In the genomic region with DNA sequence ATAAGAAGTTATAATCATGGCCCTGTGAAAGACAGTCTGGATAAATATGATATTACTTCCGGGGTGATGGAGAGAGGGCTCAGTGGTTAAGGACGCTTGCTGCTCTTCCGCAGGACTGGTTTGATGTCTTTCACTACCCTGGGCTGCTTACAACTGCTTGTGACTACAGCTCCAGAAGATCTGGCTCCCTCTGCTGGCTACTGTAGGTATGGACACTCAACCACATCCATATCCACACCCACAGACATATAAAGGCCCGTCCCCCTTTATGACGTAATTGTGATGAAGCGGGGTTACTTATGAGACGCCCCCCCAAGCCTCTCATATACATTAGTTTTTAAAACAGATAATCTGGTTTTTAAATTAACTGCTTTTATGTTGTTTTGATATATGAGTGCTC, we compare ENCODE assay signal across 8 mouse cellular contexts. TPM values are rescaled to one million over a fixed set of nuclear protein-coding genes. Genes with fewer than 3 reads are reported as not detected.
DNase-seq lines count a peak whose midpoint lies in the region; ATAC-seq and TF ChIP-seq lines count a peak whose summit lies in the region.

No protein-coding gene starts in this region.

- no peaks in the 10 kb centered on the region for H3K27me3 ChIP-seq in midbrain, embryonic 12.5 days
- no peaks in the 10 kb centered on the region for H3K27me3 ChIP-seq in spleen, adult 2 months (ENCODE audit: control insufficient read depth, insufficient read depth, low read length)

- H3K9ac ChIP-seq in midbrain, embryonic 12.5 days (replicated peaks) = no peak overlapping the region

- peak; percentile 57 for DNase-seq in 3134 (ENCODE audit: extremely low read depth, insufficient read length, low spot score)
- peak; percentile 77 to 82 for DNase-seq in adrenal gland, adult 18-20 months (ENCODE audit: low spot score in 2 of 2)
- DNase-seq in embryo, embryonic 11 days = peak; percentile 82
- DNase-seq in gastrocnemius, postnatal 4 days (ENCODE audit: low spot score in 2 of 2) = peak; percentile 37 to 72
- DNase-seq in kidney, adult 11 months = peak; percentile 80
- peak; percentile 81 for DNase-seq in left cerebral cortex, postnatal 4 days
- DNase-seq in spleen, adult 2 months (ENCODE audit: low read depth in 1 of 2, low spot score in 2 of 2) = peak; percentile 64 to 65

- H3K36me3 ChIP-seq in midbrain, embryonic 12.5 days = peaks cover 21% of the 10 kb centered on the region; the same call in 1 of the 2 replicates
- H3K36me3 ChIP-seq in spleen, adult 2 months (ENCODE audit: control insufficient read depth, insufficient read depth, low read length) = peaks cover 11% of the 10 kb centered on the region

- no peak overlapping the region for H3K4me2 ChIP-seq in midbrain, embryonic 12.5 days (replicated peaks)

- intact Hi-C loops in left cerebral cortex, postnatal 4 days (cut with DNase I) = no loop called here

- no peak for TF ChIP-seq POLR2A in spleen, adult 2 months (IDR thresholded peaks at IDR 0.05; ENCODE audit: low read depth, low read length)

- no peak overlapping the region for H3K4me3 ChIP-seq in midbrain, embryonic 12.5 days
- no peak overlapping the region for H3K4me3 ChIP-seq in spleen, adult 2 months (ENCODE audit: extremely low read depth, insufficient read depth, insufficient read length)

- no peak overlapping the region for H3K27ac ChIP-seq in midbrain, embryonic 12.5 days (replicated peaks)
- no peak overlapping the region for H3K27ac ChIP-seq in spleen, adult 2 months (ENCODE audit: insufficient read depth, low read length)

- WGBS in midbrain, embryonic 12.5 days = 49% methylated on average over 7 of the region's 7 CpGs
- WGBS in spleen, adult 2 months = 55% methylated on average over 7 of the region's 7 CpGs

- ATAC-seq in midbrain, embryonic 12.5 days (ENCODE audit: low FRiP score, low read depth) = peak; percentile 57; the same call in 1 of the 2 replicates

- TF ChIP-seq CTCF in spleen, adult 2 months (IDR thresholded peaks at IDR 0.05; ENCODE audit: extremely low read depth, insufficient read depth, insufficient read length, insufficient replicate concordance) = peak; percentile 49; the same call in 1 of the 2 replicates

- H3K4me1 ChIP-seq in midbrain, embryonic 12.5 days = peaks cover 25% of the 10 kb centered on the region
- no peaks in the 10 kb centered on the region for H3K4me1 ChIP-seq in spleen, adult 2 months (ENCODE audit: control insufficient read depth, insufficient read depth, insufficient read length)

- H3K9me3 ChIP-seq in midbrain, embryonic 12.5 days = no peaks in the 10 kb centered on the region

RNA-seq across cellular contexts. Expression of a gene that starts 15.4 kb away (rescaled TPM):
- 10 to 100 TPM; 13.4 to 14.8 TPM for total RNA-seq in adrenal gland, adult 18-20 months (2021)
- total RNA-seq in gastrocnemius, postnatal 4 days (2021) = 10 to 100 TPM; 21.9 to 22.2 TPM
- 10 to 100 TPM; 12.7 to 15.5 TPM for total RNA-seq in left cerebral cortex, postnatal 4 days (2021)
- 42.5 and 49.4 TPM in 2 replicates for polyA plus RNA-seq in midbrain, embryonic 12.5 days (2016; fragmentation: Nextera tagmentation; extraction: Ambion mirVana)
- polyA plus RNA-seq in spleen, adult 2 months (2012; rRNA removed) = 6.2 and 9.1 TPM in 2 replicates

RNA-seq across cellular contexts. Expression of a gene that starts 40.2 kb away (rescaled TPM):
- 10 to 100 TPM in 1 of 2 experiments, 1 to 10 TPM in 1; 6.3 to 10.5 TPM for total RNA-seq in adrenal gland, adult 18-20 months (2021)
- total RNA-seq in gastrocnemius, postnatal 4 days (2021) = 10 to 100 TPM; 15.8 to 19.5 TPM
- total RNA-seq in left cerebral cortex, postnatal 4 days (2021) = 10 to 100 TPM; 19.0 to 20.3 TPM
- 28.0 and 33.6 TPM in 2 replicates for polyA plus RNA-seq in midbrain, embryonic 12.5 days (2016; fragmentation: Nextera tagmentation; extraction: Ambion mirVana)
- polyA plus RNA-seq in spleen, adult 2 months (2012; rRNA removed) = 2.4 and 3.6 TPM in 2 replicates
